Mouse (Mus musculus): ENCODE measurements around the gene Apln.

Gene Apln

DNA sequence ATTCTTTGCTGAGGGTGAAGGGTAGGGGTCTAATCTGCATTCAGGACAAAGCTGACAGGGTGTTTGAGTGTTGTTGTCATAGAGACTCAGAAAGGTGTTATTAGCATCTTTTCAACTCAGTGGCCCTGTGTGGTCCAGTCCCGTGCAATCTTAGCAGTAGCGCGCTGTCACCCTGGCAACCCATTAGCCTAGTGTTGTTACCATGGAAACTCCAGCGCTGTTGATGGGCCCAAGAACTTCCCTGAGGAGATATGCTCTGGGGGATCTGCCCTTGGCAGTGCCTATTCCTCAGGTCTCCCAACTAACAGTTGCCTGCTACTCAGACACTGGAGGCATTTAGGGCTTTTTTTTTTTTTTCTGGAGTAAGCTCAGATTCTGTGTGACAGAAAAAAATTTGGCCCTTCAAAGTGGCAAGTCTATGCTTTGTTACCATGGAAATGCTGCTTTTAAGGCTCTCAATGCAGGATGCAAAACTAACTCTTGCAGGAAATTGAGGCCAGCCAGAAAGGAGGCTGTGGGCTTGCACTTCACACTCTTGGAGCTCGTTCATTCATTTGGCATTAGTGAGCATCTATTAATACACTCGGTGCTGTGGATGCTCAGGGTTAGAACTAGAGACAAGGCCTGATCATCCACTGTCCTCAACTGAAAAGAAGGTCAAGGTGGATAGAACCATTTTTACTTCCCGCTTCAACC is 17.6 kb downstream of the Apln start:
- peak; percentile 82 for DNase-seq (ENCODE audit: low spot score)

DNA sequence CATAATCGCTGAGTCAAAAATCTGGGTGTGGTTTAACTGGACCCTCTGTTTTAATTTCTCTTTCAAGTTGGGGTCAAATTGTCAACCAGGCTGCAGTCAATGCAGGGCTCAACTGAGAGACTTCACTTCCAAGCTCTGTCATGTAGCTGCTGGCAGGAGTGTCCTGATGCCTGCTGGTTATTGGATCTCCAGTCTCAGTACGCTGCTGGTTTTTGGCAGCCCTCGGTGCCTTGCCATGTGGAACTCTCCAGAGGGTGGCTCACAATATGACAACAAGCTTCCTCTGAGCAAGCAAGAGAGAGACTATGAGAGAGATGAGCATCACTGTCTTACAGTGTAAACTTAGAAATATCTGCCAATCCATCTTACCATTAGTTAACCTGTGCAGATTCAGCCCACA is 23.0 kb downstream of the Apln start:
- no peak for DNase-seq (ENCODE audit: low spot score)

DNA sequence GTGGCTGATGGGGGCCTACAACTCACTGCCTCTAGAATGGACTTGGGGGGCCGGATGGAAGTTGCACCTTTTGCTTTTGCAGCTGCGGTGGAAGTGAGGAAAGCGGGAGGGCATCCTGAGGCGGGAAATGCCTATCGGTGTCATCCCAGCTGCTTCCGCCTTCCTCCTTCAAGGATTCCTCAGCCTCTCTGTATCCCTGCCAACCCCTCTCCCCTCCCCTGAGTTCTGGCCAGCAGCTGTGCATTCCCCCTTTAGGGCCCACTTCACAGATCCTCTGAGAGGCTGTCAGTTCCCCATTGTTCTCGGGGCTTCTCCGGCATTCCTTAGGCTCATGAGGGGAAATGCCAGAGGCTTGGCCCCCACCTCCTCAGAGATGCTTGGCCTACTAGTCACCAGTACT is 28.6 kb downstream of the Apln start:
- peak; percentile 22 for DNase-seq (ENCODE audit: low spot score)

GRCm38 (mm10) chrX:48004786-48005185 is 29.9 kb downstream of the Apln start:
- no peak for DNase-seq (ENCODE audit: low spot score)

DNA sequence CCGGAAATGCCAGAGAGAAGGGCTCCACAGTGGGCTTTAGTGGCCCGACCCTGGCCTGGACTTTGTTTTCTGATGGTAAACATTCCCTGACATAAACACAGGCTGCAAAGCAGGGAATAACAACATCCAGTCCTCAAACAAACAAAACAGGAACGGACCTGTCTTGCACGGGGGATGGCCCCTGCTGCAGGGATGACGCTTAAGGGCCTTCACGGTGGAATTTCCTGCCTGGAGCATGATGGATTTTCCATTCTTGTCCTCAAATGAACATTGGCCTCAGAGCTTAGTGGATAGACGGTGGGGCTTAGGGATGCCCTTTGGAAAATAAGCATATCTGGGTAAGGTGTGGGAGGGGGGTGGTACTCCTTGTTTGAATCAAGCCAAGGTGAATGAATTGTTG is 33.5 kb downstream of the Apln start:
- DNase-seq (ENCODE audit: low spot score): no peak

DNA sequence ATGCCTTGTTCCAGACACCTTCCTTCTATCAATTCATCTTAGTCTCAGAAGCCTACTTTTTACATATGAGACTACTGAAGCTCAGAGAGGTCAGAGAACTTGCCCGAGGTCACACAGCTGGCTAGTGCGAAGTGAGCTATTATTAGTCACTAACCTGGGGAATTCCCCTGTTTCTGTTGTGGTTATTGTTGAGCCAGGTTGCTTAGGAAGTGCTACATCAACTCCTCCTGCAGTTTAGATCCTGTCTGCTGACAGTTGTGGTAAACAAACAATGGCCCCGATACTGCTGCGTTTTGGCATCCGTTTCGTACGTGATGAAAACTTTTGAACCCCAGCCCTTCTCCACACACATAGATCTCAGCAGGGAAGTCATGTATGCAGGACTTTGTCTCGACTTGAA is 36.2 kb downstream of the Apln start:
- no peak for DNase-seq (ENCODE audit: low spot score)

GRCm38 (mm10) chrX:47992606-47993005 is 42.0 kb downstream of the Apln start:
- peak; percentile 79 for DNase-seq (ENCODE audit: low spot score)

- no peak for DNase-seq (ENCODE audit: low spot score)
Observed at GRCm38 (mm10) chrX:47988024-47988423, 46.6 kb downstream of the Apln start.

- DNase-seq (ENCODE audit: low spot score): peak; percentile 47
Observed at GRCm38 (mm10) chrX:47985000-47985619, 49.5 kb downstream of the Apln start.

DNA sequence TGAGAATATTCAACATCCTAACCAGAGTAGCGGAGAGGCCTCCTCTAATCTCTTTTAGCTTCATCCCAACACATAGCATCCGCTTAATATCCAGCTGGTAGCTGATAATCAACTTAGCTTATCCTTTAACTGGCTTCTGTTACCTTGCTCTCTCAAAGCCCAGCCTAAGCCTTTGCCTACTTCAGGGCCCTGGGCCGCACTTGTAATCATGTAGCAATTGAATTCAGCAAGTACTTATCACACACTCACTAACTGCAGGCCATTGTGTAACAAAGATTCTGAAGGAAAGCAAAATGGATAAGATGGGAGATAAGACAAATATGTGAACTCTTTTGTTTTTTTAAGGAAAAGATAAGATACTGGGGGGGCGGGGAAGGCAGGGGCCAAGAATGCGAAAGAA is 57.6 kb downstream of the Apln start:
- DNase-seq (ENCODE audit: low spot score): no peak

DNA sequence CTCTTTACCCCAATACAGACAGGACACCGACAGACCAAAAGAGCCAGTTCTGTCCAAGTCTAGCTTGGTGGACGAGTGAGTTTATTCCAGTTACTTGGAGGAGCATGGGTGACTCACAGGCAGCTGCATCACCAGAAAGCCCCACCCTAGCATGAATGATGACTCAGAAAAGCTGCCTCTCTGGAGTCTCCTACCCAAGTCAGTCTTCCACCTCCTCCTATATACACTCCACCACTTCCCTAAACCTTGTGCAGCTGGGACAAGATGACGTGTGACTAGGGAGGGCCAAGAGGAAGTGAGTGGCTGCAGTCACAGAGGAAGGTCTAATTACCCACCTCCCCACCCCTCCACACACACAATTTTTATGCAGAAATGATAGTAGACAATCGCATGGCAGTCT is 58.1 kb downstream of the Apln start:
- DNase-seq (ENCODE audit: low spot score): no peak
